Mouse (Mus musculus) spleen, adult 10 weeks (tissue): ENCODE data around the gene Stx6. TPM values are rescaled to one million over a fixed set of nuclear protein-coding genes. Genes with fewer than 3 reads are reported as not detected.

Source experiments
- polyA plus RNA-seq: library from polyadenylated mRNA; stranded (reverse); fragments of 350-450 nt; fragmentation: Illumina TruSeq; extraction: RNeasy Lipid Tissue Mini Kit (QIAGEN cat#74804); gene quantifications from one replicate; pipeline ENCODE4 v1.2.3, GENCODE M21; 2015; ENCODE audit warnings: low replicate concordance; ENCODE audit not compliant: insufficient read depth

The Stx6 gene
- polyA plus RNA-seq: 31.7 TPM

DNA sequence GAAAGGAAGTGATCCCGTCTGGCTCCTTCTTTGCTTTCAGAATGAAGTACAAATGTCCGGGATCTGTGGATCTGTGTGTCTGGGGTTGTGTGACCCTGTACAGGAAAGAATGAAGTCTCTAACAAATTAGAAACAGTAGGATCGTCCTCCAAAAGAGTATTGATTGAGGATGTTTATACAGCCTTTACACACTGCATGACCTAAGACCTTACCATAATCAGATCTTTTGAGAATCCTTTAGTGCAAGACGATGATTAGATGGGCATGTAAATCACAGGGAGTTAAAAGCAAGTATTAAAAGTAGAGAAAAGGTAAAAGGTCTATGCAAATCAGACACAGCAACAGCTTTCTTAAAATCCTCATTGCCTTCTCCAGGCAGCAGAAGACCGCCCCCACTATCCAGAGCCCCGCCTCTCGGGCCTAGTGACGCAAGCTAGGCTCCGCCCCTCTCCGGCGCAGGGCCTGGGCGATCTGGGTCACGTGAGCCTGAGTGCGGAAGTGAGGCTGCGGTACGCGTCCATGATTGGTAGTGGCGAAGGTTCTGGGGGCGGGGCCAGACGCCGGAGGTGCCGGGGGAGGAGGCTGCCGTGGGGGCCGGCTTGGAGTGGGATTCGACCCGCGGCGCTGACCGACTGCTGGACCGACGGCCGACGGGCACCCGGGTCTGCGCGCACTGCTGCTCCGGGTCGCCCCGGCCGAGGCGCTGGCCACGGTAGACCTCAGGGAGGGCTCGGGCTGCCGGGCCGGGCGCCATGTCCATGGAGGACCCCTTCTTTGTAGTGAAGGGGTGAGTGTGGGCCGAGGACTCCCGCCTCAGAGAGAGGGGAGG lies at the start of gene Stx6:
Stx6 (plus strand) TSS at position 575 of the 829 bp plus-strand sequence.

GRCm38 (mm10) chr1:155146572-155146980 lies 11.9 kb upstream of the Stx6 start, which contains the start of gene Mr1:
Gene Mr1, minus strand, starts transcription at chr1:155146814.

GRCm38 (mm10) chr1:155243797-155244770 lies 85.6 kb downstream of the Stx6 start, which contains the start of gene BC034090:
Gene BC034090, minus strand, starts transcription at chr1:155244444.

Other genes starting within 250 kb of the Stx6 start
- 62.6 TPM for gene Ier5, start 59.1 kb upstream of the Stx6 start, polyA plus RNA-seq
- 19.5 TPM for gene Mr1, start 11.9 kb upstream of the Stx6 start, polyA plus RNA-seq
- 1.0 TPM for gene BC034090, start 85.7 kb downstream of the Stx6 start, polyA plus RNA-seq